Mouse (Mus musculus): Measurements from ENCODE around the gene Olfr54.
"Not testable (repeated sequence)": the region's sequence is repeated elsewhere in the genome, so short reads cannot be mapped to it uniquely, and the experiment has no call there.

DNA sequence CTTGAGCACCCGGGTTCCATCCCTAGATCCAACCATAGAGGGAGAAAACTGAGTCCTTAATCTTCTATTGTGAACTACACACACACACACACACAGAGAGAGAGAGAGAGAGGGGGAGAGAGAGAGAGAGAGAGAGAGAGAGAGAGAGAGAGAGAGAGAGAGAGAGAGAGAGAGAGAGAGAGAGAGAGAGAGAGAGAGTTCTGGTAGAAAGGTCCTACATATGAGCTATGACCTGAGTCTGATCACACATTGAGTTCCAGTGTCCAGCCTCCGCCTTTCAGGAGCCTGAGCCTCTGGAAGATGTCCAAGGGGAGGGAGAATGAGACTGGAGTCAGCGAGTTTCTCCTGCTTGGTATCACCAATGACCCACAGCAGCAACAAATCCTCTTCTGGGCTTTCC is 33.8 kb downstream of the Olfr54 start, which contains the start of gene Olfr1375:
- not testable (repeated sequence) for TF ChIP-seq ZMIZ1 (IDR thresholded peaks at IDR 0.05; ENCODE audit: low read depth, low read length); CTCF (conservative IDR thresholded peaks at IDR 0.05 in 1 of 2, IDR thresholded peaks at IDR 0.05 in 1 of 2; ENCODE audit: low read depth in 2 of 2, low read length in 2 of 2); JUN (IDR thresholded peaks at IDR 0.05; ENCODE audit: insufficient read depth, low read depth, low read length); POLR2A (IDR thresholded peaks at IDR 0.05; ENCODE audit: low read depth, low read length)
